Mouse (Mus musculus) testis, adult 2 months (tissue): ENCODE results near the gene Fdx1l.

Source experiments
- CTCF ChIP-seq: fragments of 200-500 bp; IDR thresholded peaks from 2 replicates; pipeline ENCODE4 v1.5.1; 2012; ENCODE audit warnings: low read depth, mild to moderate bottlenecking, inconsistent platforms, low read length, moderate library complexity; ENCODE audit not compliant: control insufficient read depth, insufficient read depth, insufficient replicate concordance
- POLR2A ChIP-seq: fragments of 200-500 bp; IDR thresholded peaks from 2 replicates; pipeline ENCODE4 v1.6.1; 2012; ENCODE audit warnings: low read depth, mild to moderate bottlenecking, inconsistent platforms, low read length, moderate library complexity; ENCODE audit not compliant: control insufficient read depth

DNA sequence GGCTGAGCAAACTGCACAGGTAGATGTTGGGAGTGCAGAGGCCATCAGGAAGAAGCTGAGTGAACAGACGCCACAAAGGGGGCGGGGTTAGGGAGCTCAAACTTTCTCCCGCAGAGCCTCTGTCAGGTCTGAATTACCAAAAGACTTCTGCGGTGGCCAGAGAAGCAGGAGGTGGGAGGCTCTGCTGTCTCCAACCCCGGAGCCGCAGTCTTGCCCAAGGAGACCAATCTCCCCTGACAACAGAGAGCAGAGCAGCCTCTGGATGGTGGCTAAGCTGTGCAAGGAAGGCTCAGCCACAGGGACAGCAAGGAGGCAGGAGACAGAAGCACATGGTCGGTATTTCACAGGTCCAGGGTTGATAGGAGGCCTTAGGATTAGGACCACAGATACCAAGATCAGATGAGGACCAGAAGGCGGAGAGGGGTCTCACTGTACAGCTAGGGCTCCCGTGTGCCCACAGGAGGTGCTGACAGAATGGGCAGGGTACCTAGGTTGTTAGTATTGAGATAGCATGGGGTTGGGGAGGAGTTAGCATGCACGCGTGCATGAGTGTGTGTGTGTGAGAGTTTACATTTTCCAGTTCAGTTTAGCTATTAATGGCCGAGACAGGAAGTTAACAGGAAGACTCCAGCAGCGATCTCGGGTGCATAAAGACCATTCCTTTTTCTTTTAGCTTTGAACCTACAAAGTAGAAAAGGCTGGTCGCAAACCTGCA is 27.2 kb upstream of the Fdx1l start:
- TF ChIP-seq CTCF, result no peak
- no peak for TF ChIP-seq POLR2A
